Mouse (Mus musculus) spleen, postnatal 10 days (tissue): ENCODE results near the gene Cldn13.

Source experiments
- DNase-seq, 2 experiments: peaks; one replicate each; pipeline ENCODE4 v3.0.0; 2021 to 2022; ENCODE audit warnings: low spot score in 2 of 2

Gene Cldn13

DNA sequence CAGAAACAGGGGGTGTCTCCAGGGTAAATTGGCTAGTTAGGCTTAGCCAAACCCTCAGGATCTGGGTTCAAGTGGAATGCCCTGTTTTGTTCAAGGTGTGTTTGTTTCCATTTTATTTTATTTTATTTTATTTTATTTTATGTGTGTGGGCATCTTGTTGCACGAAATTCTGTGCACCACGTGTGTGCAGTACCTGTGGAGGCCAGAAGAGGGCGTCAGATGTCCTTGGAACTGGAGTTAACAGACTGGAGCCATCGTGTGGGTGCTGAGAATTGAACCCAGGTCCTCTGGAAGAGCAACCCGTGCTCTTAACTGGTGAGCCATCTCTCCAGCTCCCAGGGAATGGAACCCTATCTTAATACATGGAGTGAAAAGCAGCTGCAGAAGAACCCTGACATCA lies 22.6 kb downstream of the Cldn13 start:
- no peak for DNase-seq

DNA sequence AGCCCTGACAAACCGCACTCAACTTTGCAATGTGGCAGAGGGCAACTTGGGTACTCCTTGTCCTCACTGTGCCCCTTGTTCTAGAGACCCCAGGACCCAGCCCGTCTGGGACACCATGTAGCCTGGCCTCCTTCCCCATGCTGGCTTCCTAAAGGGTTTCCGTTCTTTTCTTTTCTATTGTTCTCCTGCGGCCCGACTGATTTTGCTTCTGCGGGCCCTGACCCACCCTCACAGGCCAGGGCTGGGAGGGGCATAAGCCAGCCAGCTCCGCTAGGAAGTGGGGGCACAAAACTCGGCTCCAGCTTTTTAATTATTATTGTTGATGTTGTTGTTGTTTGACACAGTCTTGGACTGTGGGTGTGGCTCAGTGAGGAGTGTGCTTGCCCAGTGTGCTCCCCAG lies 23.8 kb downstream of the Cldn13 start:
- DNase-seq: no peak

DNA sequence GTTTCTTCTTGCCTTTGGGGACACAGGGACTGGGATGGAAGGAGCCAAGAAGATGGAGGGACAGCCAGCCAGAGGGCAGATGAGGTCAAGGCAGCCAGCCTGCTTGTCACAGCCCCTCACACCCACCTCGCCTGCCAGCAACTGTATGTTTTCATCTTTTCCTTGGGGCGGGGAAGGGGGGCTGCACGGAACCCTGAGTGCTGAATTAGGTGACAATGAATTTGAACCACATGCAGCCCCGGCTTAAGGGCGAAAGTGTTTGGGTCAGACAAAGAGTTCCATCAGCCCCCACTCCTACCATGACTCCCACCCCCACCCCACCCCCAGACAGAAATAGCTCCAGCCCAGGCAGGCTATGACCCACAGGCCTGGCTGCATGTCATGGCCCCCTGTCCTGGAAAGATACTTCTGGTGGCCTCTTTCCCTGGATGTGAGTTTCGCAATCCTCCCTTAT lies 24.7 kb downstream of the Cldn13 start:
- no peak for DNase-seq

DNA sequence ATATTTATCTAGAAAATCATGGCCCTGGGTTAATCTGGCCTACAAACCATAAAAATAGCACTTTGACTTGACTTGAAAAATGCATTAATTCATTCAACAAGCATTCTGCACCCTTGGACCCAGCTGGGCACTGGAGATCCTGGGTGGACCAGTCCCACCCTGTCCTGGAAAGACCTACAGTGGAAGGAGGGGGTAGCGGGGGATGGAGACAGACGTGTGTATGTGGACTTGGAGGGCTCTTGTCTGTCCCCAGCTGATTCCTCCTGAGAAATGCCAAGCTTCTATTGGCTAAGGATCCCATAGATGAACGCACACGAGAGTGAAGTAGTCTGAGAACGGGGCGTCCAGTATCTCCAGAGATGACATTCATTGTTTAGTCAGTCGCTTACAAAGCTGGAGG lies 26.8 kb downstream of the Cldn13 start:
- DNase-seq: no peak

DNA sequence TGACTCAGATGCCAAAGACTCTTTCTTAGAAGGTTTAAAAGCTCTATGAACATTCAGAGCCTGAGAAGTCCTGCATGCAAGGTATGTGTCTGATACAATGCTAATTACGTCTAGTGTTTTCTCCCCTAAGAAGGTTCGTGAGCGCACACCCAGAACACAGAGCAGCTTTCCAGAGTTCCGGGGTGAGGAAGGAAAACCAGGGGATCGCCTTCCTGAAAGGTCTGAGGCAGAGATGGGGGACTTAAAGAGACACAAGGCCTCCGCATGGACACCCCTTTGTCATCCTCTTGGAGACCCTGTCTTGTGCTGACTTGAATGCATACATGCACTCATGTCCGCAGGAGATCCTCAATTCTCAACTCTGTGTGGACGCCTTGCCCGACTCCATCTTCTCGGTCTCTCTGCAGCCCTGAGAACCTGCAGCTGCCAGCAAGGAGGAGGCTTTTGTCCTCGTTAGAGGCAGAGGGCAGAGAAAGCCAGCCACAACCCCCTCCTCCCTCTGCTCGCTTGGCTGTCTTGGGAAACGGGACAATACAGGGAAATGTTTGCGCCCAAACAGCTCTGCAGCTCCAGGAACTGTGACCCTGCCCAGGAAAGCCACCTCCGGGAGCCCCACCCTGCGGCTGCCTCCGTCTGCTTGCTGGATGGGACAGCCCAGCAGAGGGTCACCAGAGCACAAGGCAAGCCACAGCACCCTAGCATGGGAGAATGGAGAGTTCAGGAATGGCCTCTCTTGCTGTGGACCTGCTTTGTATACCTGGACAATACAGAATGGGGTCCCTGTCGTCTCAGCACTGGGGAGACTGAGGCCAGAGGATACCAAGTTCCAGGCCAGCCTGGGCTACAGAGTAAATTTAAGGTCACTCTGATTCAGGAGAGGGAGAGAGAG lies 27.6 kb downstream of the Cldn13 start:
- no peak for DNase-seq

DNA sequence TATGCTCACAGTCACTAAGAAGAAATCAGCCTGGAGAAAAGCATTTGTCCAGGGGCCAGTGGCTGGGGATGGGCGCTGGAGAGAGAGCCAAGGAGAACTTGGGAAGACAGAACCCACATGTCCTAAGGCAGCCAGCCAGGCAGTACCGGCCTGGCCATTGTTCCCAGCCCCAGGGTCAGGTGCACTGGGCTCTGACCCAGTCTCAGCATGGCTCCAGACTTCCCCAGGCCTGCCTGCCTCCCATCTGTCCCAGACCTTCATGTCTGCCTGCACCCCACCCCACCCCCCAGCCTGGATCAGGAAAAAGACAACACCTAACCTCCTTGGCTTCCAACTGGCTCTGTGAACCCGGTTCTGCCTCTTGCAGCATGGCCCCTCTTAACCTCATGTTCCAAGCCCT lies 32.2 kb downstream of the Cldn13 start:
- DNase-seq: no peak

DNA sequence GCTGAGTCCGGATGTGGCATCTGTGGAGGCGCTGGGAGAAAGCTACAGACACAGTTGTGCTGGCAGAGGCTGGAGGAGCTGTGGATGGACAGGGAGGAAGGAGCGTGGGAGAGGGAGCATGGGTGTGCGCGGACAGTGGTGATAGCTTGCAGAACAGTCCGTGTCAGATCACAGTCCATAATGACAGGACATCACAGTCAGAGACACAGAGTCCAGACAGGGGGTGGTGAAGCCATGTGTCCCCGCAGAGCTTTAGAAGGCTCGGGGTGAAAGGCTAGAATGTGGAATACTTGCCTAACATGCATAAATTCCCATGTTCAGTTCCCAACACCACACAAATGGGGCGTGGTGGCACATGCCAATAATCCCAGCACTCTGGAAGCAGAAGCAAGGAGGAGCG lies 38.5 kb downstream of the Cldn13 start:
- no peak for DNase-seq

DNA sequence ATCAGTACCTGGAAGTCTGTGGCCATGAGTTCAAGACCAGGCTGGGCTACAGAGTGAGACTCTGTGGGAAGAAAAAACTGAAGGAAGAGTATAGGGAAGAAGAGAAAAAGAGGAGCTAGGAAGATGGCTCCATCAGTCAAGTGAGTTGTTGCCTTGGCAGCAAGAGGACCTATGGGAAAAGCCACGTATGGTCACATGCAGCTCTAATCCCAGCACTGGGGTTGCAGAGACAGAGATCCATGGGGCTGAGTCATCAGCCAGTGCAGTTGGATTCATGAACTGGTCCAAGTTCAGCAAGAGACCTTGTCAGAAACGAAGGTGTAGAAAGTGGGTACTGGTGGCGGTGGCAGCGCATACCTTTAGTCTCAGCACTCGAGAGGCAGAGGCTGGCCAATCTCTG lies 40.1 kb downstream of the Cldn13 start:
- no peak for DNase-seq

DNA sequence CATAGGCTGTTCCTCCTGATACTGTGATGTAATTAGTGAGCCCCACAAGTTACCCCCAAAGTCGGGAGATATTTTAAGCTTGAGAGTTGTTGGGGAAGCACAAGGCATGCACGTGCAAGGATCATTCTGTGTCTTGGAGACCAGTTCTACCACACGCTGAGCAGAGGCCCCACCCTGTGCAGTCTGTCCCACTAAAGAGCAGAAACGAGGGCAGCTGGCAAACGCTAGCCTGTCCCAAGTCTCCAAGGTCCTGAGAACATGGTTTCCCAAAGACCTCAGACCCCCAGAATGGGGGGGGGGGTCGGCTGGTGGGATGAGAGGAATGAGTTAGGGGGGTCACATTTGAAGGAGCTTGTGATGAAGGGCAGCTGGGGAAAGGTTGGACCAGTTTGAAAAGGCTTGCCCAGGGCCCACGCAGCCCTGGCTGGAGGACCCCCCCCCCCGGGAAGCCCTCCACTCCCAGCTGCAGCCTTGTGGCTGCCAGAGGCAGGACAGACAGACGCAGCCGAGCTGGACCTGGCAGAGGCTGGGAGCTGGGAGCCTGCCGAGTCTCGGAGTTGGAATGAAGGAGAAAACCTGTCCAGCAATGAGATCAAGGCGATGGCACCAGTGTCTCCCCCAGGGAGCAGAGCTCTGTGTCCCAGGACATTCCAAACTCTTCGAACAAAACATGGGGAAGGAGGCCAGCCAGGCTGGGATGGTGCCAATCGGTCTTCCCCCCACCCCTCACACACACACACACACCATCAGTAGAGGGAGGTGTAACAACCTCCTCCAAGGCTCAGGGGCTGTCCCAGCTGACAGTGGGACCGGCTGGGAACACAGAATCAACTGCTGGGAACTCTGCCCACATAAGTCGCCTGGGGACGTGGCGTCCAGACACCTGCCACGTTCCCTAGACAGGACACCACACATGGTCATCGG lies 41.1 kb downstream of the Cldn13 start:
- DNase-seq: no peak

DNA sequence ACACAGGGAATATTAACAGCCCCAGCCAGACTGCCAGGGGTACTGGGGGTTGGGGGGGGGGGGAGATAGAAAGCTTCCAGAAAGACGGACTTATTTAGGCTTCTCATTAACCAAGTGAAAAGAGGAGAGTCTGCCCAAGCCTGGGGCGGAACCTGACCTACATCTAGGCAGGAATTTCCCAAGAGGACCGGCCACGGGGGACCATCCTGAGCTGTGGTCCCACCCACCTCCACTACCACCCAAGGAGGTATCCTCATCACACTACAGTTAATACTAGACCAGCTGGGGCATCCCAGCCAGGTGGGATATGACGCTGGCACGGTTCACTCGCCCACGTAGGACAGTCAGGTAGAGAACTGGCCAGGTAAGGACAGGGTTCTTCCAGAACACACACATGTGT lies 42.3 kb downstream of the Cldn13 start:
- no peak for DNase-seq

DNA sequence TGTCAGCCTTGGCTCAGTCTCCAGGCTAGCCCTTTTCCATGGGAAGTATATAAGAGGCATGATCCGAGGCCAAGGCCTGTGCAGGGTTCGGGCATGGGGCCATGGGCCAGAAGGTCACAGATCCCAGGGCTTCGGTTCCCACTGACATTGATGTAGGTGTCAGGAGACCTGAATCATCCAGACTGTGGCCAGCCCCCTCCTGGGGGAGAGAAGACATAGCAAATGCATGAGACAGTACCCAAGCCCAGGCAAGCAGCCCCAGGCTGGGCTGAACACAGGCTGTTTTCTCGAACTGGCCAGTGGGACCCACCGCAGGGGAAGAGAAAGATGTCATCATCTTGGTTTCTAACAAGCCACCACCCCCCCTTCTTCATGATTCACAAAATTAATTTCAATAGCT lies 42.7 kb downstream of the Cldn13 start:
- no peak for DNase-seq

DNA sequence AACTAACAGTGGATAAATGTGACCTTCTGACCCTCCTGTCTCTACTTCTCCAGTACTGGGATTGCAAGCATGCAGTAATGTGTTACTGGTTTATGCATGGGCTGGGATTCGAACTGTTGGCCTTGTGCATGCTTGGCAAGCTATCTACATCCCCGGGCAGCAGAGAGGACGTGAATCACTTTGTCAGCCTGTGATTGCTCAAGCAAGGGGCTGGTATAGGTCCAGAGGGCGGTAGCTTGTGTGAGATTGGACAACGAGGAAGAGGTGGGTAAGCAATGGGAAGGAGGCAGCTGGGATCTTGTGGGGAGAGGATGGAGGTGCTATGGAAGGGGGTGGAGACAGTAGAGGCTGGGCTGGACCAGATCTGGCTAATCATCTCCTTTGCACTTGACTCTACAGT lies 46.8 kb downstream of the Cldn13 start:
- DNase-seq: no peak

DNA sequence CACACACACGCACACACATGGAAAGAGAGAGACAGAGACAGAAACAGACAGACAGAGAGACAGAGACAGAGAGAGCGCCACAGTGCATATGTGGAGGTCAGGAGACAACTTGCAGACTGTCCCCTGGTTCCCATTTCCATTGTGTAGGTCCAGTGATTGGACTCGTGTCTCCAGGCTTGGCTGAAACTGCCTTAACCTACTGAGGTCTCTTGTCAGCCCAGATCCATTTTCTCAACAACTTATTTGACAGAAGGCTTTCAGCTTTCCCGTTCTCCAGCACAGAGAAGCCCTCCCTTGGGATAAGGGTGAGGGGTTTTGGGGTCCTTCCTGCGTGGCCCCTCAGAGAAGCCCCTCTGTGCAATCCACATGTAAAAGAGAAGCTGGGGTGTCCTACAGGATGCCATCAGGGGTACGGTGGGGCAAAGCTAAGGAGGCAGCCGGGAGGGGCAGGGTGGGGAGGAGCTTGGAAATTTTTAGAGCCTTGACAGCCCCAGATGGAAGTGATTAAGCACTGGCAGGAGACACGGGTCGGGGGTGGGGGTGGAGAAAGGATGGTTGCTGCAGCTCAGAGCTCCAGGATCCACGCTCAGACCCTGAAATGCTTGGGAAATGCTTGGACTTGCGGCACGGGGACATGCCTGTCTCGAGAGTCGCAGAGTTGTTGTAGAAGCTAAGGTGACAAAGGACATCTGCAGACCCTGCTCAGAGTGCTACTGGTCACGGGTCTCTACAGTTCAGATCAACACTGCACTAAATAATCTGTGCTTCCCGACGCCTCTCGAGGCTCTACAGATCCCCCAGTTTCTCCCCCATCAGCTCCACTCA lies 47.8 kb downstream of the Cldn13 start:
- DNase-seq: no peak

DNA sequence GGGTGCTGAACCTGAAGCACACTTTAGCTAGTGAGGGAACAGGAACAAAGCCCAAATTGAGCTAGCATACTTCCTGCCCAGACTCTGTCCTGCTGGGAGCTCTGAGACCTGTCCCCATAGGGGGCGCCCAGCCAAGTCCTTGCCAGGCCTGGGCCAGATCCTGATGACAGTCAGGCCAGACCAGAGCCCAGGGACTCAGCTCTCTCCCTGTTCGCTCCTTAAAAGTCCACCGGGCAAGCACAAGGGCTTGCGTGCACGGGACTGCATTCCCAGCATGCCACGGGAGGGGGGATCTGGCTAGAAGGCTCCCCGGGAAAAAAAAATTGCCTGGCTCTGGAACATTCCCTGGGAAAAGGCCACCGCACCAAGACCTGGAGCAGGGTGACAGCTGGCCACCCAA lies 50.2 kb downstream of the Cldn13 start:
- DNase-seq: no peak
